ENCODE assay signal across 8 mouse cellular contexts in the genomic region with DNA sequence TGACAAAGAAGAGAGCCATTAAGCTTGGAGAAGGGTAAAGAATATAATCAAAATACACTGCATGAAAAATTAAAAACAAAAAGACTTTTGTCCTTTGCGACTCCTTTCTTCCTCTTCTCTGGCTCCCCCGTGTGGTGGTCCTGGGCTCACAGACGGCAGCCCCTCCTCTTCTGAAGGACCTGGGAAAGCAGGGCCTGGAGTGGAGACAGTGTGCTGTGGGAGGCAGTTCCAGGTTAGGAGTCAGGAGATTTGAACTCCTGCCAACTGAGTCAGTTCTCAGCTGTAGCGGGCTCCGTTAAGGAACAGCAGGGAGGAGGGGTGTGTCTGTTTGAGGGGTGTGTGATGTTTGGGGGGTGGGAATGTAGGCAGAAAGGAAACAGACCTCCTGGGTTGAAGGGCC. TPM values are rescaled to one million over a fixed set of nuclear protein-coding genes. Genes with fewer than 3 reads are reported as not detected.
A peak's percentile ranks its signal among the peaks of the same experiment; 100 is the strongest.
DNase-seq lines count a peak whose midpoint lies in the region; ATAC-seq and TF ChIP-seq lines count a peak whose summit lies in the region.

No protein-coding gene starts in this region.

- peak; percentile 84 for TF ChIP-seq CTCF in bone marrow, adult 2 months (IDR thresholded peaks at IDR 0.05; ENCODE audit: control insufficient read depth, insufficient read depth, low read length)

- 6% methylated on average over 5 of the region's 5 CpGs for WGBS in bone marrow, adult 2 months
- 6% methylated on average over 5 of the region's 5 CpGs for WGBS in forebrain, embryonic 13.5 days
- 7% methylated on average over 5 of the region's 5 CpGs for WGBS in hindbrain, embryonic 15.5 days
- 6% methylated on average over 5 of the region's 5 CpGs for WGBS in limb, embryonic 13.5 days
- 3% methylated on average over 5 of the region's 5 CpGs for WGBS in stomach, embryonic 16.5 days

- H3K9me3 ChIP-seq in forebrain, embryonic 13.5 days (replicated peaks) = no peaks in the 10 kb centered on the region
- H3K9me3 ChIP-seq in hindbrain, embryonic 15.5 days = no peaks in the 10 kb centered on the region
- no peaks in the 10 kb centered on the region for H3K9me3 ChIP-seq in limb, embryonic 13.5 days
- no peaks in the 10 kb centered on the region for H3K9me3 ChIP-seq in stomach, embryonic 16.5 days (replicated peaks; ENCODE audit: control insufficient read depth, low read length)

- H3K36me3 ChIP-seq in forebrain, embryonic 13.5 days (ENCODE audit: poor library complexity, severe bottlenecking) = no peaks in the 10 kb centered on the region
- no peaks in the 10 kb centered on the region for H3K36me3 ChIP-seq in hindbrain, embryonic 15.5 days
- H3K36me3 ChIP-seq in limb, embryonic 13.5 days = no peaks in the 10 kb centered on the region
- no peaks in the 10 kb centered on the region for H3K36me3 ChIP-seq in stomach, embryonic 16.5 days (ENCODE audit: control insufficient read depth, insufficient read depth, low read length)

- no peak overlapping the region for H3K9ac ChIP-seq in forebrain, embryonic 13.5 days
- H3K9ac ChIP-seq in hindbrain, embryonic 15.5 days = no peak overlapping the region
- H3K9ac ChIP-seq in limb, embryonic 13.5 days = no peak overlapping the region
- H3K9ac ChIP-seq in stomach, embryonic 16.5 days (ENCODE audit: low read length) = no peak overlapping the region

- H3K27me3 ChIP-seq in forebrain, embryonic 13.5 days = no peaks in the 10 kb centered on the region
- H3K27me3 ChIP-seq in hindbrain, embryonic 15.5 days = no peaks in the 10 kb centered on the region
- no peaks in the 10 kb centered on the region for H3K27me3 ChIP-seq in limb, embryonic 13.5 days
- H3K27me3 ChIP-seq in stomach, embryonic 16.5 days (ENCODE audit: control insufficient read depth, insufficient read depth, low read length) = no peaks in the 10 kb centered on the region

- no peak overlapping the region for H3K4me2 ChIP-seq in forebrain, embryonic 13.5 days
- no peak overlapping the region for H3K4me2 ChIP-seq in hindbrain, embryonic 15.5 days
- no peak overlapping the region for H3K4me2 ChIP-seq in limb, embryonic 13.5 days (replicated peaks)
- H3K4me2 ChIP-seq in stomach, embryonic 16.5 days (ENCODE audit: low read depth, low read length) = no peak overlapping the region

- no peaks in the 10 kb centered on the region for H3K4me1 ChIP-seq in bone marrow, adult 2 months (ENCODE audit: control insufficient read depth, insufficient read depth, low read length)
- no peaks in the 10 kb centered on the region for H3K4me1 ChIP-seq in forebrain, embryonic 13.5 days
- peaks cover 14% of the 10 kb centered on the region; the same call in 1 of the 2 replicates for H3K4me1 ChIP-seq in hindbrain, embryonic 15.5 days (replicated peaks)
- H3K4me1 ChIP-seq in limb, embryonic 13.5 days = peaks cover 4% of the 10 kb centered on the region; the same call in 1 of the 2 replicates
- H3K4me1 ChIP-seq in stomach, embryonic 16.5 days (ENCODE audit: control insufficient read depth, insufficient read depth, low read length) = peaks cover 14% of the 10 kb centered on the region

- no peak overlapping the region for H3K4me3 ChIP-seq in bone marrow, adult 2 months (replicated peaks; ENCODE audit: control insufficient read depth, low read depth, low read length)
- no peak overlapping the region for H3K4me3 ChIP-seq in forebrain, embryonic 13.5 days
- H3K4me3 ChIP-seq in hindbrain, embryonic 15.5 days = no peak overlapping the region
- no peak overlapping the region for H3K4me3 ChIP-seq in limb, embryonic 13.5 days
- no peak overlapping the region for H3K4me3 ChIP-seq in stomach, embryonic 16.5 days (replicated peaks; ENCODE audit: low read length)

- peak; percentile 65 for DNase-seq in layer of hippocampus, adult 11-12 months (ENCODE audit: low spot score)
- DNase-seq in layer of hippocampus, adult 8-10 months (ENCODE audit: low spot score in 2 of 2) = no peak
- DNase-seq in neural tube, embryonic 10.5 days (ENCODE audit: extremely low spot score, low spot score) = peak; percentile 57

- no peak overlapping the region for H3K27ac ChIP-seq in bone marrow, adult 2 months (ENCODE audit: control insufficient read depth, insufficient read depth, low read depth, low read length, poor library complexity)
- H3K27ac ChIP-seq in forebrain, embryonic 13.5 days = no peak overlapping the region
- no peak overlapping the region for H3K27ac ChIP-seq in hindbrain, embryonic 15.5 days (replicated peaks)
- H3K27ac ChIP-seq in limb, embryonic 13.5 days = peak overlapping the region; percentile 10; the same call in 1 of the 2 replicates
- H3K27ac ChIP-seq in stomach, embryonic 16.5 days (ENCODE audit: low read length) = no peak overlapping the region

- no peak for TF ChIP-seq POLR2A in bone marrow, adult 2 months (IDR thresholded peaks at IDR 0.05; ENCODE audit: borderline replicate concordance, control insufficient read depth, low read depth, low read length)

- ATAC-seq in forebrain, embryonic 13.5 days = peak; percentile 64
- ATAC-seq in hindbrain, embryonic 15.5 days (ENCODE audit: low FRiP score, low read depth) = peak; percentile 39; the same call in 1 of the 2 replicates
- peak; percentile 78; the same call in 1 of the 2 replicates for ATAC-seq in limb, embryonic 13.5 days (ENCODE audit: low FRiP score, low read depth)
- ATAC-seq in stomach, embryonic 16.5 days (ENCODE audit: insufficient read depth, low FRiP score) = peak; percentile 72; the same call in 1 of the 2 replicates

RNA-seq across cellular contexts. Expression of a gene that starts 37.5 kb away (rescaled TPM):
- total RNA-seq in layer of hippocampus, adult 8-10 months (2022) = 10 to 100 TPM; 17.6 to 21.5 (median 18.6) TPM
- polyA plus RNA-seq in bone marrow, adult 2 months (2011; ENCODE audit: insufficient read depth, insufficient read length, low replicate concordance, missing spikeins) = 12.7 and 21.8 TPM in 2 replicates
- polyA plus RNA-seq in forebrain, embryonic 13.5 days (2015; fragmentation: Nextera tagmentation; extraction: Ambion mirVana) = 0.98 and 1.1 TPM in 2 replicates
- polyA plus RNA-seq in hindbrain, embryonic 15.5 days (2015; fragmentation: Nextera tagmentation; extraction: Ambion mirVana) = 4.8 and 5.7 TPM in 2 replicates
- 1.9 and 2.1 TPM in 2 replicates for polyA plus RNA-seq in limb, embryonic 13.5 days (2015; fragmentation: Nextera tagmentation; extraction: Ambion mirVana)
- polyA plus RNA-seq in stomach, embryonic 16.5 days (2015; fragmentation: Nextera tagmentation; extraction: Ambion mirVana) = 7.0 and 7.1 TPM in 2 replicates

RNA-seq across cellular contexts. Expression of a gene that starts 54.5 kb away (rescaled TPM):
- 10 to 100 TPM; 40.0 to 50.0 (median 46.8) TPM for total RNA-seq in layer of hippocampus, adult 8-10 months (2022)
- 18.9 and 25.3 TPM in 2 replicates for polyA plus RNA-seq in bone marrow, adult 2 months (2011; ENCODE audit: insufficient read depth, insufficient read length, low replicate concordance, missing spikeins)
- 55.0 and 60.6 TPM in 2 replicates for polyA plus RNA-seq in forebrain, embryonic 13.5 days (2015; fragmentation: Nextera tagmentation; extraction: Ambion mirVana)
- 49.1 and 51.9 TPM in 2 replicates for polyA plus RNA-seq in hindbrain, embryonic 15.5 days (2015; fragmentation: Nextera tagmentation; extraction: Ambion mirVana)
- 63.1 and 65.4 TPM in 2 replicates for polyA plus RNA-seq in limb, embryonic 13.5 days (2015; fragmentation: Nextera tagmentation; extraction: Ambion mirVana)
- polyA plus RNA-seq in stomach, embryonic 16.5 days (2015; fragmentation: Nextera tagmentation; extraction: Ambion mirVana) = 62.1 and 64.0 TPM in 2 replicates

Comparison
In these comparisons a context has a peak if more than half of its experiments do, and no peak if none do; other contexts are left out.
1. DNase-seq: peak in layer of hippocampus, adult 11-12 months (single experiment) and neural tube, embryonic 10.5 days (single experiment); none in layer of hippocampus, adult 8-10 months (0 of 2).
2. Peak in every context shown above with its lines, with median percentiles within 50 percentile points of each other: ATAC-seq.